In the genomic region with DNA sequence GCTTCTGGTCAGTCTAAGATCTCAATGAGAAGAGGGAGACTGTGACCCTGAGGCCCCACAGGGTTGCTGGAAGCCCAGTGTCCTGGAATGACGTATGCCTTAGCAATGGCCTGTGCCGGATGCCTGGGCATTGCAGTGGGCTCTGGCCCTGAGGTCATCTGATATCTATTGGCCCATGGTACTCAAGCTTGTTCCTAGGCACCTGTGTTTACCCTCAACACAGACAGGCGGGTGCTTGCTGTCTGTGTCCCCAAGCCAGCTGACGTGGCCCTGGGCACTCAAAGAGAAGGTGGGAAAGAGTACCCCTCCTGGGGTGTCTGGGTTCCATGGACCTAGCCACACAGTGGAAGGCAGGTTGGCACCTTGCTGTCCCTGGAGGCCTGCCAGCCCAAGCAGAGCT, we compare ENCODE assay signal across 25 mouse cellular contexts. TPM values are rescaled to one million over a fixed set of nuclear protein-coding genes. Genes with fewer than 3 reads are reported as not detected.
A peak's percentile ranks its signal among the peaks of the same experiment; 100 is the strongest.
DNase-seq lines count a peak whose midpoint lies in the region; ATAC-seq and TF ChIP-seq lines count a peak whose summit lies in the region.
"Had no signal": no experiment of that assay in that cellular context is flagged by ENCODE, and none has a peak within 500 bp of the region (broad histone marks: within the 10 kb centered on the region; RNA-seq: fewer than 3 reads in every experiment).

No protein-coding gene starts in this region.

- H3K36me3 ChIP-seq in heart, adult 2 months (ENCODE audit: control insufficient read depth, insufficient read depth, low read length): no peaks in the 10 kb centered on the region
- H3K36me3 ChIP-seq in hindbrain, embryonic 16.5 days (ENCODE audit: control insufficient read depth, insufficient read depth, low read length): no peaks in the 10 kb centered on the region
- H3K36me3 ChIP-seq: embryonic facial prominence, embryonic 12.5 days; embryonic facial prominence, embryonic 15.5 days; forebrain, embryonic 15.5 days; heart, embryonic 10.5 days; heart, embryonic 13.5 days; hindbrain, embryonic 10.5 days; hindbrain, embryonic 13.5 days had no signal

- no peak overlapping the region for H3K9ac ChIP-seq in heart, adult 2 months (ENCODE audit: low read depth, low read length)
- no peak overlapping the region for H3K9ac ChIP-seq in hindbrain, embryonic 16.5 days (ENCODE audit: low read depth, low read length)
- H3K9ac ChIP-seq: embryonic facial prominence, embryonic 12.5 days; embryonic facial prominence, embryonic 15.5 days; forebrain, embryonic 15.5 days; heart, embryonic 13.5 days; hindbrain, embryonic 13.5 days had no signal

- H3K4me2 ChIP-seq in hindbrain, embryonic 16.5 days (ENCODE audit: low read length): no peak overlapping the region
- H3K4me2 ChIP-seq: embryonic facial prominence, embryonic 12.5 days; embryonic facial prominence, embryonic 15.5 days; forebrain, embryonic 15.5 days; heart, embryonic 13.5 days; hindbrain, embryonic 13.5 days had no signal

- TF ChIP-seq POLR2A in heart, adult 2 months (IDR thresholded peaks at IDR 0.05; ENCODE audit: insufficient read depth, low read depth, low read length): 0 out of 2 replicates have a peak, but pooled peaks have one; percentile 29

- H3K27me3 ChIP-seq in heart, adult 2 months (ENCODE audit: control insufficient read depth, insufficient read depth, low read length): no peaks in the 10 kb centered on the region
- peaks cover 10% of the 10 kb centered on the region for H3K27me3 ChIP-seq in hindbrain, embryonic 16.5 days (replicated peaks; ENCODE audit: control insufficient read depth, insufficient read depth, low read length)

- no peaks in the 10 kb centered on the region for H3K9me3 ChIP-seq in hindbrain, embryonic 16.5 days (ENCODE audit: control insufficient read depth, low read length)
- H3K9me3 ChIP-seq: embryonic facial prominence, embryonic 12.5 days; embryonic facial prominence, embryonic 15.5 days; forebrain, embryonic 15.5 days; heart, embryonic 10.5 days; heart, embryonic 13.5 days; hindbrain, embryonic 10.5 days; hindbrain, embryonic 13.5 days had no signal

- peak overlapping the region; percentile 28; the same call in 1 of the 2 replicates for H3K27ac ChIP-seq in heart, adult 2 months
- H3K27ac ChIP-seq in layer of hippocampus, adult 2 months: no peak overlapping the region
- no peak overlapping the region for H3K27ac ChIP-seq in hindbrain, embryonic 16.5 days (ENCODE audit: low read depth, low read length)
- H3K27ac ChIP-seq: embryonic facial prominence, embryonic 12.5 days; embryonic facial prominence, embryonic 15.5 days; forebrain, embryonic 15.5 days; heart, embryonic 13.5 days; hindbrain, embryonic 10.5 days; hindbrain, embryonic 13.5 days; hindbrain, postnatal 0 days had no signal

- ATAC-seq in hindbrain, embryonic 16.5 days: no peak
- ATAC-seq: CD4-positive, CD25-positive, alpha-beta regulatory T cell, adult 4 months; forebrain, embryonic 15.5 days; hindbrain, postnatal 0 days; inflammation-experienced regulatory T-cells, adult 6 months; intestine, embryonic 16.5 days had no signal

- no peak for TF ChIP-seq CTCF in heart, adult 2 months (IDR thresholded peaks at IDR 0.05)
- TF ChIP-seq CTCF in layer of hippocampus, adult 2 months (conservative IDR thresholded peaks at IDR 0.05): no peak

- no peaks in the 10 kb centered on the region for H3K79me2 ChIP-seq in heart, adult 2 months (replicated peaks; ENCODE audit: control insufficient read depth, insufficient read depth, low read length)

- intact Hi-C loops in heart, adult 2 months (cut with DNase I): no loop called here
- intact Hi-C loops in heart, postnatal 36 days (cut with DNase I): no loop called here

- WGBS in heart, adult 2 months: 56% methylated on average over 4 of the region's 4 CpGs
- 87% methylated on average over 4 of the region's 4 CpGs for WGBS in hindbrain, embryonic 16.5 days

- no peak for TF ChIP-seq EP300 in heart, adult 2 months (IDR thresholded peaks at IDR 0.05; ENCODE audit: insufficient read depth, low read depth, low read length)

- peaks cover 20% of the 10 kb centered on the region for H3K4me1 ChIP-seq in heart, adult 2 months (ENCODE audit: control insufficient read depth, insufficient read depth, low read length)
- no peaks in the 10 kb centered on the region; the same call in 1 of the 2 replicates for H3K4me1 ChIP-seq in hindbrain, embryonic 16.5 days (ENCODE audit: control insufficient read depth, insufficient read depth, low read depth, low read length)

- no peak for DNase-seq in heart, adult 2 months
- DNase-seq in heart, postnatal 36 days: no peak
- DNase-seq in gastrocnemius, adult 8-10 months (ENCODE audit: low spot score in 2 of 2): peak; percentile 58 to 72
- peak; percentile 75 for DNase-seq in gastrocnemius, postnatal 25 days
- DNase-seq in skeletal muscle tissue, adult 2 months (ENCODE audit: low read depth, low spot score): peak; percentile 92
- no peak for DNase-seq in layer of hippocampus, adult 2 months (ENCODE audit: low spot score in 2 of 2)
- no peak for DNase-seq in lung, postnatal 36 days
- DNase-seq: adrenal gland, adult 2 months; adrenal gland, postnatal 14 days; cerebellum, adult 18-20 months; cerebellum, adult 9-11 months; cerebellum, postnatal 25 days; kidney, adult 18-20 months had no signal

- no peak overlapping the region for H3K4me3 ChIP-seq in heart, adult 2 months
- no peak overlapping the region for H3K4me3 ChIP-seq in layer of hippocampus, adult 2 months
- H3K4me3 ChIP-seq in hindbrain, embryonic 16.5 days (ENCODE audit: low read length): no peak overlapping the region
- H3K4me3 ChIP-seq: embryonic facial prominence, embryonic 12.5 days; embryonic facial prominence, embryonic 15.5 days; forebrain, embryonic 15.5 days; heart, embryonic 10.5 days; heart, embryonic 13.5 days; hindbrain, embryonic 10.5 days; hindbrain, embryonic 13.5 days had no signal

RNA-seq across cellular contexts. Expression of gene Adssl1, which starts 5.9 kb away (rescaled TPM):
- 100 to 1,000 TPM; 150 to 173 TPM for total RNA-seq in heart, adult 2 months (2021)
- polyA plus RNA-seq in heart, adult 2 months (2012; rRNA removed): 85.2 and 98.2 TPM in 2 replicates
- total RNA-seq in heart, postnatal 36 days (2021): 100 to 1,000 TPM; 162 to 165 TPM
- 1,000 to 10,000 TPM in 3 of 4 experiments, 100 to 1,000 TPM in 1; 952 to 1,087 (median 1,016) TPM for total RNA-seq in gastrocnemius, adult 8-10 months (2022)
- total RNA-seq in gastrocnemius, postnatal 25 days (2021): 100 to 1,000 TPM; 887 to 928 TPM
- total RNA-seq in layer of hippocampus, adult 2 months (2021): 10 to 100 TPM; 10.1 to 10.6 TPM
- polyA plus RNA-seq in hindbrain, embryonic 16.5 days (2015; fragmentation: Nextera tagmentation; extraction: Ambion mirVana): 7.7 and 7.9 TPM in 2 replicates

RNA-seq across cellular contexts. Expression of gene Siva1, which starts 18.8 kb away (rescaled TPM):
- total RNA-seq in heart, adult 2 months (2021): 10 to 100 TPM; 32.0 to 38.7 TPM
- polyA plus RNA-seq in heart, adult 2 months (2012; rRNA removed): 38.4 and 39.4 TPM in 2 replicates
- total RNA-seq in heart, postnatal 36 days (2021): 10 to 100 TPM; 29.4 to 31.0 TPM
- 10 to 100 TPM; 22.2 to 26.3 (median 24.3) TPM for total RNA-seq in gastrocnemius, adult 8-10 months (2022)
- 10 to 100 TPM; 13.4 to 16.1 TPM for total RNA-seq in gastrocnemius, postnatal 25 days (2021)
- 10 to 100 TPM; 19.6 to 20.1 TPM for total RNA-seq in layer of hippocampus, adult 2 months (2021)
- 48.1 and 57.5 TPM in 2 replicates for polyA plus RNA-seq in hindbrain, embryonic 16.5 days (2015; fragmentation: Nextera tagmentation; extraction: Ambion mirVana)

RNA-seq across cellular contexts. Expression of gene Inf2, which starts 37.1 kb away (rescaled TPM):
- total RNA-seq in heart, adult 2 months (2021): 10 to 100 TPM; 15.0 to 17.3 TPM
- polyA plus RNA-seq in heart, adult 2 months (2012; rRNA removed): 11.7 and 12.7 TPM in 2 replicates
- total RNA-seq in heart, postnatal 36 days (2021): 10 to 100 TPM; 16.6 to 23.9 TPM
- 1 to 10 TPM; 6.7 to 9.2 (median 8.4) TPM for total RNA-seq in gastrocnemius, adult 8-10 months (2022)
- 10 to 100 TPM; 10.3 to 10.9 TPM for total RNA-seq in gastrocnemius, postnatal 25 days (2021)
- 100 to 1,000 TPM; 131 to 138 TPM for total RNA-seq in layer of hippocampus, adult 2 months (2021)
- polyA plus RNA-seq in hindbrain, embryonic 16.5 days (2015; fragmentation: Nextera tagmentation; extraction: Ambion mirVana): 1.0 and 1.1 TPM in 2 replicates

RNA-seq across cellular contexts. Expression of gene Akt1, which starts 49.0 kb away (rescaled TPM):
- total RNA-seq in heart, adult 2 months (2021): 100 to 1,000 TPM; 189 to 207 TPM
- polyA plus RNA-seq in heart, adult 2 months (2012; rRNA removed): 148 and 149 TPM in 2 replicates
- total RNA-seq in heart, postnatal 36 days (2021): 100 to 1,000 TPM; 184 to 212 TPM
- total RNA-seq in gastrocnemius, adult 8-10 months (2022): 10 to 100 TPM; 41.6 to 42.5 (median 42.0) TPM
- total RNA-seq in gastrocnemius, postnatal 25 days (2021): 10 to 100 TPM; 63.5 to 69.7 TPM
- total RNA-seq in layer of hippocampus, adult 2 months (2021): 100 to 1,000 TPM; 152 to 160 TPM
- 55.6 and 62.3 TPM in 2 replicates for polyA plus RNA-seq in hindbrain, embryonic 16.5 days (2015; fragmentation: Nextera tagmentation; extraction: Ambion mirVana)

RNA-seq across cellular contexts. Expression of gene Zbtb42, which starts 52.9 kb away (rescaled TPM):
- 1 to 10 TPM; 4.4 to 5.9 TPM for total RNA-seq in heart, adult 2 months (2021)
- polyA plus RNA-seq in heart, adult 2 months (2012; rRNA removed): 9.5 and 13.6 TPM in 2 replicates
- total RNA-seq in heart, postnatal 36 days (2021): 1 to 10 TPM; 4.7 to 5.7 TPM
- total RNA-seq in gastrocnemius, adult 8-10 months (2022): under 1 TPM; 0.48 to 0.90 (median 0.58) TPM
- total RNA-seq in gastrocnemius, postnatal 25 days (2021): 1 to 10 TPM; 1.2 to 1.9 TPM
- total RNA-seq in layer of hippocampus, adult 2 months (2021): under 1 TPM; 0.44 to 0.52 TPM
- polyA plus RNA-seq in hindbrain, embryonic 16.5 days (2015; fragmentation: Nextera tagmentation; extraction: Ambion mirVana): 2.4 and 4.0 TPM in 2 replicates

Comparison
In these comparisons a context has a peak if more than half of its experiments do, and no peak if none do; other contexts are left out.
1. DNase-seq: peak in gastrocnemius, adult 8-10 months (2 of 2), gastrocnemius, postnatal 25 days (single experiment) and skeletal muscle tissue, adult 2 months (single experiment); none in heart, adult 2 months (0 of 2), heart, postnatal 36 days (0 of 2), layer of hippocampus, adult 2 months (0 of 2) and lung, postnatal 36 days (single experiment).
2. RNA of gene Adssl1, which starts 5.9 kb away (total RNA-seq): 952 to 1,087 TPM in gastrocnemius, adult 8-10 months, 887 to 928 TPM in gastrocnemius, postnatal 25 days, 150 to 173 TPM in heart, adult 2 months and 162 to 165 TPM in heart, postnatal 36 days; 10.1 to 10.6 TPM in layer of hippocampus, adult 2 months; every median in the first group is over 10 times any median in the second.
3. RNA of gene Inf2, which starts 37.1 kb away (total RNA-seq): 131 to 138 TPM in layer of hippocampus, adult 2 months; 16.6 to 23.9 TPM in heart, postnatal 36 days, 15.0 to 17.3 TPM in heart, adult 2 months, 10.3 to 10.9 TPM in gastrocnemius, postnatal 25 days and 6.7 to 9.2 TPM in gastrocnemius, adult 8-10 months; every median in the first group is over 4 times any median in the second.